Mouse (Mus musculus) CD4-positive naive resting alpha-beta T cell, adult 76 days (primary cell): ENCODE results near the gene Gsk3b. TPM values are rescaled to one million over a fixed set of nuclear protein-coding genes. Genes with fewer than 3 reads are reported as not detected.

Experiments used
- total RNA-seq: library from RNA; stranded (reverse); gene quantifications from one replicate; pipeline ENCODE4 v1.2.4, GENCODE M21; 2023

The Gsk3b gene
- 89.8 TPM for total RNA-seq

DNA sequence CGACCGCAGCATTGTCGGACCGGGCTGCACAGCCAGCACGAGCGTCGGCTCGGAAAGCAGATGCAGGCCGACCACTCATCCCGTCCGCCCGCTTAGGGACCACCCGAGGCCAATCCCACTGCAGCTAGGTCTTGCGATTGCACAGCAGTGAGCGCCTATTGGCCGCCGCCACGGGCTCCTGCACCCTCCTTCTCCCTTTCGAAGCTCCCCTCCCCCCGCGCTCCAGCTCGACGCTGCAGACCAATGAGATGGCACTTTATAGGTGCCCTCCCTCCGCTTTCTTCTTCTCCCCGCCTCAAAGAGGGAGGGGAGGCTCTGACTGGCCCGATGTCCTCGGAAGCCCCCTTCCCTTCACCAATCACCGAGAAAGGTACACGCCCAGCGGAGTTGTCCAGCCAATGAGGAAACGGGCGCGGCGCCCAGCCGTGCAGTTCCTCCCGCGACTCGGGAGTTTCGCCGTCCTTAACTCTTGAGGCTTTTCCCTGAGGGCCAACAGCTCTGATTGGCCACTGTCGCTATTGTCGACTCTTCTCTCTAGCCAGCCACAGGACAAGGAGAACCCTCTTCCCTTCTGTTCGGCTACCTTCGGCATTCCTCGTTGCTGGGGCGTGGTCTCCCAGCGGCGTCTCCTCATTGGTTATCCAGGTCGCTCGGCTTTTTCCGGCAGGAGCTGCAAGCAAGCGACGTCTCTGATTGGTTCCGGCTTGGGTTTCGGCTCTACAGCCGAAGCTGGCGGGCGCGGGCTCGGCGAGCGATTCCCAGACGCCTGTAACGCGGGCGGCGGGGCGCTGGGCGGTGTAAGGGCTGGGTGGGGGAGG lies at the start of gene Gsk3b:
Gene Gsk3b (plus strand): TSS at position 373 of the 818 bp plus-strand sequence.

DNA sequence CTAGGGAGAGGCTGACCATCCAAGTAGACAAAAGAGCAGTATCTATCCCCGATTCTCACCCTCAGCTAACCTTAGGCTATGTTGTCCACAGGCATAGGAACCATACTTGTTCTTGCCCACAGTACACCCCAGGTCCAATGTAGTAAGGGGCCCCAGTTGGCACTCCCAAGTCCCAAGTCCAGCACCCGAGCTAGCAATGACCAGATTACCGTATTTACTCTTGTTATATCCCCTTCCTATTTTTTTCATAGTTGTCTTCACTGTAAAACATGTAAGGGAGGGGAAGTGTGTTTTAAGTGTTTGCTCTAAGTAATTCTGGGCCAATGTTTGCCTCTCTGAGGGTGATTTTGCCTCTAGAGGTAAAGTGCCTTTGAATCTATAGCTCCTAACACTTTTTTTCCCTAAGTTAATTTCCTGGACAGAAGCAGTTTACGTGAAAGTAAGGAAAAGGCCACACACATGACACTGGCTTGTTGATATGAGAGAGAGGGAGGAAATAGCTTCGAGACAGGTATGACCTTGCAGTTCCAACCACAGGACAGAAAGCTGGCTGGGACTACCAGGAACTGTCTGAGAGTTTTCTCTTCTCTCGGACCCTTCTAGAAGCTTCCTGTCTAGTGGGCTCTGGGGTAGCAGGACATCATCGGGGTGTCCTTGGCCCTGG lies 206.0 kb downstream of the Gsk3b start, which contains the start of gene Nr1i2:
Gene Nr1i2 (minus strand): TSS at position 140 of the 664 bp plus-strand sequence.

Other genes starting within 250 kb of the Gsk3b start
- gene Gm36028, start 227.9 kb upstream of the Gsk3b start, total RNA-seq = not detected
- gene Lrrc58, start 220.6 kb upstream of the Gsk3b start, total RNA-seq = 35.7 TPM
- 0.15 TPM for gene Gpr156, start 172.5 kb upstream of the Gsk3b start, total RNA-seq
- gene Nr1i2, start 205.8 kb downstream of the Gsk3b start, total RNA-seq = not detected